Mouse (Mus musculus): ENCODE measurements around the gene Cisd2. TPM values are rescaled to one million over a fixed set of nuclear protein-coding genes. Genes with fewer than 3 reads are reported as not detected.

Cisd2 gene
- 31.5 and 36.7 TPM in 2 replicates for polyA plus RNA-seq (2012)

DNA sequence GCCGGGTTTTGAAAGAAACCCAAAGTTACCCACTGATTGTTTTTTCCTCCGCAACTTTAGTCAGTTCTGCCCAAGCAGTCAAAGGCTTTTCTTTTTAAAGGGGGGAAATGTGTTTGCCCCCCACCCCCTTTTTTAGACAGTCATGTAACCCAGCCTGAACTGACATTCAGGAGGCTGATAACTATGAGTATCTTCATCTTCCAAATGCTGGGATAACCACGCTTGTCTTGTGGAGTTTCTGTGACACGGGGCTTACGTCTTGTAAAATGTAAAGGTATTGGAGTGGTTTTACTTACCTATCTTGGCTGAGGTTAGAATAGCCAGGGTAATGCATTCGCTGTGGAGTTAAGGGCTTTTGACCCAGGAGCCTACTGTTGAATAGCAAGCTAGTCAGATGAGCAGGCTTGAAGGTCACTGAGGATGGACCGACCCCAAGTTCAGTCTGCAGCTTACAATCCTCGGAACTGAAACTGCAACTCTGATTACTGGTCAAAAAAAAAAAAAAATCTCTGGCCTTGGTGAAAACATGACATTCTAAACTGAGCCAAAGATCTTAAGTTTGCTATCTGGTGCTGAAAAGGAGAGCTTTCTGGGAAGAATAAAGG, at the start of gene Cisd2:
TSS of gene Cisd2 (minus strand) at position 318 of the 605 bp plus-strand sequence.
- no peak for TF ChIP-seq GATA1 (IDR thresholded peaks at IDR 0.05; ENCODE audit: low read length)

DNA sequence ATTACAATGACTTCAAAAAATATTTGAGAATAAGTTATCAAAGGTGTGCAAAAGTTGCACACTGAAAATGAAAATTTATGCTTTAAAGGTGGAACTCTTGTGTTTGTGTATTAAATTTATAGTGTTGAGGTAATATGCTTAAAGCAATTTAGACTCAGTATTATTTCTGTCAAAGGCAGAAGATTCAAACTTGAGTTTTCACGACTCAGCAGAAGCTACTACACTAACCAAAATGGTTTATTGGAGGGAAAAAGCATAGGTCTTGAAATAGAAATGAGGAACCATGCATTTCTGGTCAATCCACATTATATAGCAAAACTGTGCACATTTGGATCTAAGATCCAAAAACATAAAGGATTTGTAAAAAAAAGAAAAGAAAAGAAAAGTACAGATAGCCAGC, 47.1 kb upstream of the Cisd2 start:
- TF ChIP-seq GATA1 (IDR thresholded peaks at IDR 0.05; ENCODE audit: low read length), result no peak

DNA sequence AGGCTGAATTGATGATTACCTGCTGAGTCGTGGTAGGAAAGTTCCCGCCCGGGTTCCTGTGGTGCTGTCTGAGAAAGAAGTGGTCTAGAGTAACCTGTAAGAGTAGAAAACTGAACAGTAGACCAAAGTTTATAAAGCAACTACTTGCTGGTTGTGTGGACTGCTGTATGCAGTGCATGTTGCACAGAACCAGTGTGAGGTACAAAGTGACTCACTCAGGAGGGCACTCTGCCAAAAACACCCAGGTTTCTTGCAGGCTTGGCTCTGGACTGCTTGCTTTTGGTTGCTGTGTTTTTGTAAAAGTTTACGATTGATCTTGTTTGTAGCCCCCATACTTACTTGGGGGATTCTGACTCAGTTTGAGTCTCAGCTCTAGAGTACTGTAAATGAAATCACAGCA, 46.2 kb upstream of the Cisd2 start:
- TF ChIP-seq GATA1 (IDR thresholded peaks at IDR 0.05; ENCODE audit: low read length), result no peak

DNA sequence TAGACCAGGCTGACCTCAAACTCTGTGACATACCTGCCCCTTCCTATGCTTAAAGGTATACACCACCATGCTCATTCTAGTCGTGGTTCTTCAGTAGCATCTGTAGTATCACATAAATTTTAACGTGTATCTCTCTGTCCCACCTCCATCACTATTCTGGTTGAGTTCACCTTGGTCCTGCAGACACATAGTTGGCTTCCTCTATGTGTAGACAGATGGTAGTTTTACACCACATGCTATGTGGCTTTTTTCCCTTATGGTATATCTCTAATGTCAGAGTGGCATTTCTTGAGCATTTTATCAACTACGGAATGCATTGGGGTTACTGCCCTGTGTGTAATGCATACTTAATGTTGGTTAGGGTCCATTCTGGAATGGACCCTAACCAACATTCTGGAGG, 45.4 kb upstream of the Cisd2 start:
- TF ChIP-seq GATA1 (IDR thresholded peaks at IDR 0.05; ENCODE audit: low read length), result no peak

DNA sequence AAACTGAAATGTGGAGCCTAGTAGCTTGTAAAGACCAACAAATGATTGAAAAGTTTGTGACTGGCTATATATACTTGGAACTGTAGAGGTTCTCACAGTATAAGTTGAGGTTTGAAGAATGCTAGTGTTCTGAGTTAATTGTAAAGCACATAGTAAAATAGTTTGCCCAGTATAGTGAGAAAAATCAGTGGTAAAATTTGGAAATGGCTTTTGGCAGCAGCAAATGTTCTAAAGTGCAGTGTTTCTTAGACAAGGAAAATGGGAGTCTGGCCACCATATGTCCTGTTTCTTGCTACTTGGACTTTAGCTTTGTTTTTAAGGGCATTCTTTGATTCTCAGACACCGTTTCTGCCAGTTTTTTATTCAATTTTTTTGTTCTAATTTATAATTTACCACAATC, 44.7 kb upstream of the Cisd2 start:
- TF ChIP-seq GATA1 (IDR thresholded peaks at IDR 0.05; ENCODE audit: low read length), result no peak

DNA sequence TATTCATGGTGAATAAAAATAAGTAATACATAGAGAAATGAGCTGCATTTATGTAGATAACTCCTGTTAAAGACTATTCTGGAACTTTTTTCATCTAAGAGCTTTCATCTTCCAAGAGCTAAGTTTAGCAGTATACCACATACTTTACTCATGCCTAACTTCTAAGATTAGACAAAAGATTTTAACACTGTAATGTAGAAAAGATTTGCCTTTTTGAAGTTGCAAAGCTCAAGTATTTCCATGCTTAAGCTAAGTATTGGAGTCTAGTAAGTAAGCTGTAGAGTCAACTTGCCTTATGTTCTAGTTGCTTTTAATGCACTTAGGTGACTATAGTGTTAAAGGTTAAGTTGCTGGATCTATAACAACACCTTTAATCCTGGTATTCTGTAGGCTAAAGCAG, 35.3 kb upstream of the Cisd2 start:
- TF ChIP-seq GATA1 (IDR thresholded peaks at IDR 0.05; ENCODE audit: low read length), result no peak

DNA sequence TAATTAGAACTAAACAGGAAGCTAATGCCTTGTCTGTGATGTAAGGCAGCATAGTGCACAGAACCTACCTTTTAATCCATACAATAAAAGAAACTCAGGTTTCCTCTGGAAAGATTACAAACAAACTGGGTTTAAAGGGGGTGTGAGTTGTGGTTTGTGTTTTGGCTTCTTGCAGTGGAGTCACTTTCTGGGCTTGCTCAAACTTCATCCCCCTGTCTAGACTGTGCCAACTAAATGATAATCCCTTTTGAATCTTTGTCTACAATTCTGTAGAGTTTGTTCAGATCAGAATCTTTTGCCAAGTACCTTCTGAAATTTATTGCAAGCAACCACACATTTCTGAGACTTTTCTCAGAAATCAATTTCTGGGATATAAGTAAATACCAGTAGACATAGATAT, 21.2 kb upstream of the Cisd2 start:
- TF ChIP-seq GATA1 (IDR thresholded peaks at IDR 0.05; ENCODE audit: low read length), result no peak

DNA sequence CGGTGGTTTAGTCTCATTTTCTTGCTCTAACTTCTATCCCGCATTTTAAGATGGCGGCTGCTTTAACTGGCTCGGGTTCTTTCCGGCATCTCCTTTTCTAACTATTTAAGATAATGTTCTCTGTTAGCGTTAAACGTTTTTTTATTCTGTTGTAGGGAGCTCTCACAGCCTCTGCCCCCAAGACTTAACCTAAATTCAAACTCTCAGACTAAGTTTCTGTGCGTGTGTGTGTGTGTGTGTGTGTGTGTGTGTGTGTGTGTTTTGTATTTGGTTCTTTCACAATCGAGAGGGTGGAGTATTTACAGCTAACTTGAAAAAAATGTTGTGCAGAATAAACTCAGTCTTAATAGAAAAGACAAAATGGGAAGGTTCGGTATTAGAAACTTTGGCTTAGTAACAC, 16.9 kb upstream of the Cisd2 start:
- TF ChIP-seq GATA1 (IDR thresholded peaks at IDR 0.05; ENCODE audit: low read length), result no peak

DNA sequence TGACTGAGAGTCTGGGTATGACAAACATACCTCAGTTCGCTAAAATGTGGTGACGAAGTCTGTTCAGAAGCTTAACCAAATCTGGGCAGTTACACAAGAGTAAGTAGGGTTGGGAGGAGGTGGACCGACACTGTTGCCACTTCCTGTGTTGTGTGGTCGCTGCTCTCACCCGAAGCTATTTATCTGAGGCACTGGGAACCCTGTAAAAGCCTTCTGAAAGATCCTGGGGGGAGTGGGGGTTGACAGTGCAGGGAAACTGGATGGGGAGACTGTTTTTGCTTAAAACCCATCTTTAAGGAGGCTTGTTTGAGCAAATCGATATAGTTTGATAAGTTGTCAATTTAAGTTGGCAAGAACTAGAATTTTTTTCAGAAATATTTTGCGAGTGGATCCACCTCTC, 16.5 kb upstream of the Cisd2 start:
- TF ChIP-seq GATA1 (IDR thresholded peaks at IDR 0.05; ENCODE audit: low read length), result no peak

DNA sequence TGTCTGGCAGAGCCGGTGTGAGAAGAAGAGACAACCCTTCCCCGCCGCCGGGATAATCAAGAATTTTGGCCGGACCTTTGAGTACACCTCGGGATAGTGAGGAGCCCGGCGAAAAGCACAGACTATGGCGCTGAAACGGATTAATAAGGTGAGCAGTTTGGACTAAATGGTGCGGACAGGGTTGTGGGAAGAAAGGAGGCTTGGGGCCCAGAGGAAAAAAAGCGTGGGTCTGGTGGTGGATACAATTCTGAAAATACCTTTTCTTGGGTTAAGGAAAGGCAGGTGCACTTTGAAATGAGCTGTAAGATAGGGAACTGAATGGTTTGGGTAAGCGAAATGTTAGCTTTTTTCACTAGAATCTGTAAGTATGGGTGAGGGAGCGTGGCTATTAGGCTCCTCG, 15.9 kb upstream of the Cisd2 start:
- TF ChIP-seq GATA1 (IDR thresholded peaks at IDR 0.05; ENCODE audit: low read length), result no peak

DNA sequence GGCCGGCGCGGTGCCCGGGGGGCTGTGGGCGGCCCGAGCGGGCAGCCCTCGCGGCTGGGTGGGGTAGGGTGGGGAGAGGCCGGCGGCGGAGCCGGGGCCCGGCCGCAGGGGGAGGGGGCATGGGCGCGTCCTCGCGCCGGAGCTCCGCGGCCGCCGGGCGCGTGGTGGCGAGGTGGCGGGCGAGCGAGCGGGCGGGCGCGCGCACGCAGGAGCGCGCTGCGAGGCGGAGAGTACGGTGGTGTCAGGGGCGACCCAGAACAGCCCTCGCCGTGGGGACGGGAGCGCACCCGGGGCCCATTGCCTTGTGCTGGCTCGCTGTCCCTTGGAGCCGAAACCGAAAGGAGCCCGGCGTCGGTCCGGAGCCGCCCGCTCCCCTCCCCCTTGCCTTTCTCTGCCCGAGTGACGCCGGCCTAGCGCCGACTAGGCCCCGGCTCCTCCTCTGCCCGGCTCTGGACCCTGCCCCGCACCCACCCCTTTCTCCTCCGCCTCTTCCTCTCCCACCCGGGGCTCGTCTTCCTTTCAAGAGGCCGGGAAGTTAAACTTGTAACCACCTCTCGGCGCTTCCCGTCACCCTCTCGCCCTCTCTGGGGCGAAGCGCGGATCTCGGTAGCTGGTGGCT, 15.3 kb upstream of the Cisd2 start:
- TF ChIP-seq GATA1 (IDR thresholded peaks at IDR 0.05; ENCODE audit: low read length), result no peak

DNA sequence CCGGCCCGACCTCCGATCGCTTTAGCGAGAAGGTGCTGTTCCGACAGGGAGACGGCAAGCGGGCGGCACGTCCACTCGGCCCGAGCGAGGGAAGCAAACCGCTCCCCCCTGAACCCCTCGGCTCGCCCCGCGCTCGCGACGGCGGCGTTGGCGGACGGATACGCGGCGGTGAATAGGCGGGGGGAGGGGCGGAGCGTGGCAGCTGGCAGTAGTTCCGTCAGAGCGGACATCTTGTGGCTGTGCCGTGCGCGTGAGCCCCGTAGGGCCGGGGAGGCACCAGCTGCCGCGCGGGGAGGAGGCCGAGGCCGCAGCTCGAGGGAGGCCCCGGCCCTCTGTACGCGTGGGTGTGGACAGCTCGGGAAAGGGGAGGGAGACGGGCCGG, 14.8 kb upstream of the Cisd2 start:
- no peak for TF ChIP-seq GATA1 (IDR thresholded peaks at IDR 0.05; ENCODE audit: low read length)

DNA sequence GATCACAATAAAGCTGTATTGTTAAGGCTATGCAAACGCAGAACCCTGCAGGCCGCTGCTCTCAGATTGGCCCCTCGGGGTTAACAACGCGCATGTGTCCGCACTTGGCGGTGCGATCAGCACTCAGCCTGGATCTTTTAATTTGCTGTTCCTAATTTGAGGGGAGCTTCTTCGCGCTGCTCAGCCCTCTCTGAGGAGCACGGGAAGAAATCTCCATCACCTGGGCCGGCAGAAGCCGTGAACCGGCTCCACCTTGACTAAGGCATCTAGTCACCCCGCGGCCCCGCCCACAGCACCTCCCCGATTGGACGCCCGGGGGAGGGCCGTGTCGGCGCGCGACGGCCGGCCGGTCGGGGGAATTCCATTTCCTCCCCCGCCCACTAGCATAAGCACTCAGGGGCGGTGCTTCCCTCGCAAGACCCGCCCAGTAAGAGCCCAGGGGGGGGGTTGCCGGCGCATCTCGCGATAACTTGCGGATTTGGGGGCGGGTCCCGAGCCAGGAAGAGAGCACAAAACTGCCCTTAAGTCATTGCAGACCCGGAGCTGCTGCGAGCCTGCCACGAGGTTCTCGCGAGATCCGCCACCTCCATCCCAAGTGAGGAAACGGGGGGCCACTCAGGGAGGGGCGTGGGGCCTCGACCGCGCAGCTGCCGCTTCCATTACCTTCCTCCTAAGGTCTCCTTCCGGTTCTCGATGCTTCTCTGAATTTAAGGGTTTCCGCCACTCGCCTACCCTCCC, 14.2 kb upstream of the Cisd2 start, which contains the start of gene Ube2d3:
TSS of gene Ube2d3 (plus strand) at position 392 of the 738 bp plus-strand sequence.
- no peak for TF ChIP-seq GATA1 (IDR thresholded peaks at IDR 0.05; ENCODE audit: low read length)

DNA sequence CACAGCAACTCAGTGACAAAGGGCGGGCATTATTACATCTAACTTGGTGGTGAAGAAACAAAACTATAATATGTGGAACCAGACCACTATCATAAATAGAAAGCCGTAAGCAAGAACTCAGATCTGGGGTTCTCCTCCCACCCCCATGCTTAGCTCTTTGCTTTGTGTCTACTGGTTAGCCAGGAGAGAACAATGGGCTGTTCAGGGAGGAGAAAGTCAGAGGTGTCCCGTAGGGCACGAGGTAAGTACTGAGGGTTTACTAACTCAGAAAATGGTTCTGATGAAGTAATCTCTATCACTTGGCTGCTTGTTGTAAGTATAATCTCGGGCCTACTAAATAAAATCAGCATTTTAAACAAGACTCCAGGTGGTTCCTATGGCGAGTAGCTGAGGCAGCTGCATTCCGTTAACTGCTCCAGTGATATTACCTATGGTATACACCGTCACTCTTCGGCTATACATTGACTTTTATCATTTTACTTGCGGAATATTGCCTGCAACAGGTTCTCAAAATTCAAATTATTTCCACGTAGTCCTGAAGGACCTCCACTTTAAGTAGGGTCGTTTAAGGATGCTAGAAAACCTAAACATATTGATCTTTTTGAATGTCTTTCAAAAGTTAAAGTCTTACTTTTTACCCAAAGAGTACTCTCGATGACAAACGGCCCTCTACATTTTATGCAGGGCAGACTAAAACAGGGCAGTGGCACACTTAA, 13.3 kb upstream of the Cisd2 start:
- TF ChIP-seq GATA1 (IDR thresholded peaks at IDR 0.05; ENCODE audit: low read length), result no peak

DNA sequence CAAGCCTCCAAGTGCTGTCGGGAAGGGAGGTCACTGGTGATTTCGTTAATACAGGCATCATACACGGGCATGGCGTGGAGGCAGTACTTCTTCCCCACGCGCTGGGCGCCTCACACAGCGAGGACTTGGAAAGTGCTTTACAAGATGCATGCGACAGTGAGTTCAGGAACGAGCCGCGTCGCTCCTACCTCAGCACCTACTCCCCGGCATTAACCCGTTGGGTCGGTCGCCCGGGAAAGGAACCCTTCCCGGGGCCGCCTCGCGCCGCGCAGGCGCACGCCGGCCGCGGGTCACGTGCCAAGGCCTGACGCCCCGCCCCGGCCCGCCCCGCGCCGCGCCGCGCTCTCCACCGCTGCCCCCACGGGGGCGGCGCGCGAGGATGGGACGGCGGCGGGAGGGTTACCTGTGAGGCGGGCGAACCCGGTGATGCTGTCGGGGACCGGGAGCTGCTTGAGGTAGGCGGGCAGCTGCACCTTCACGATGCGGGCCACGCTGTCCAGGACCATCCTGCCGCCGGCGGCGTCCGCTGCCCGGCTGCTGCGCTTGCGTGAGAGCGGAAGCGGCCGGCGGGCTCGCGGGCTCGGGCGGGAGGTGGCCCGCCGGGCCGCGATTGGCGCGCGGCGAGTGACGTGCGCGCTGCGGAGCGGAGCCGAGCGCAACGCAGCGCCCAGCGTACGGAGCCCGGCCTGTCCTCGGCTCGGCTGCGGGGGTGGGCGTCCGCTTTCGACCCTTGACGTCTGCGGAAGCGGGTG, 693 bp downstream of the Cisd2 start:
- no peak for TF ChIP-seq GATA1 (IDR thresholded peaks at IDR 0.05; ENCODE audit: low read length)
